Mouse (Mus musculus): ENCODE results near the gene Emc7.
"Not testable (repeated sequence)": the region's sequence is repeated elsewhere in the genome, so short reads cannot be mapped to it uniquely, and the experiment has no call there.

The Emc7 gene

DNA sequence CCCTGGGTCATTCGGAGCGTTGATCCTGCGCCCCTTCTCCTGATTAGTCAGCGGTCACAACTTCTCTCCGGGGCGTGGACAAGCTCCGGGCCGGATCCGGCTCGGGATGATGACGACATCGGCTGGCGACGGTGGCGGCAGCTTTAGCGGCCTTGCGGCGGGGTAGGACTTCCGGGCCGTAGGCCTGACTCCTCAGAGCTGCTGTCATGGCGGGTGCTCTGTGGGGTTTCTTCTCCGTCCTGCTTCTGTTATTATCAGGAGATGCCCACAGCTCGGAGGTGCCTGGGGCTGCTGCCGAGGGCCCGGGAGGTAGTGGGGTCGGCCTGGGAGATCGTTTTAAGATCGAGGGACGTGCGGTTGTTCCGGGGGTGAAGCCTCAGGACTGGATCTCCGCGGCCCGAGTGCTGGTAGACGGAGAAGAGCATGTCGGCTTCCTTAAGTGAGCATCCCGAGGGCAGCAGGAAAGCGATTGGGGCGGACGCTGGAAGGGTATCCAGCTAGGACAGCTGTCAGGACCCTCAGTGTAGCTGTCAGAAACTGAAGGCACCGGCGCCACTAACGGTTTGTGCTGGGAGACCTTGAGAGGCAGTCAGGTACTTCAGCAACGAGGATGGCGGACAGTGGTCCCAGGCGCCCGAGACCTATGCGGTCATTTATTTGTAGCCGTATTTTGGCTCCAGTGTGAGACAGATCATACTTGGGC is at the start of gene Emc7:
Gene Emc7, plus strand, starts transcription at position 136 of the 703 bp plus-strand sequence.
- peak; percentile 97 to 98 for DNase-seq

DNA sequence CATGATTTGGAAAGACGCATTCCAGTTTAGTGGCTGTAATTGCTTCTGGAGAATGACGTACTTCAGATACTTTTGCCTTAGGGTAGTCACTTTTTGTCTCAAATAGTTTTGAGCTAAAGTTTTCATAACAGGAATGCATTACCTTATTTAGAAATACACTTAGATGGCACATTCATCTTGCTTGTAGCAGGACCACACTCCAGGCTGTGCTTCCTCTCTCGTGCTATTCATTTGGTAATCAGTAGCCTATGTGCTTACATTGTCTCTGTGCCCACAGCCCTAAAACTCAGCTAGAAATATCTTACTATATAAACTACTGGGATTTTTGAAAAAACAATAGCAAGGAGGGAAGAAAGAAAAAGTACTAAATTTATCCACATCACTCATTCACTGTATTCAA is 47.8 kb upstream of the Emc7 start:
- DNase-seq = no peak

DNA sequence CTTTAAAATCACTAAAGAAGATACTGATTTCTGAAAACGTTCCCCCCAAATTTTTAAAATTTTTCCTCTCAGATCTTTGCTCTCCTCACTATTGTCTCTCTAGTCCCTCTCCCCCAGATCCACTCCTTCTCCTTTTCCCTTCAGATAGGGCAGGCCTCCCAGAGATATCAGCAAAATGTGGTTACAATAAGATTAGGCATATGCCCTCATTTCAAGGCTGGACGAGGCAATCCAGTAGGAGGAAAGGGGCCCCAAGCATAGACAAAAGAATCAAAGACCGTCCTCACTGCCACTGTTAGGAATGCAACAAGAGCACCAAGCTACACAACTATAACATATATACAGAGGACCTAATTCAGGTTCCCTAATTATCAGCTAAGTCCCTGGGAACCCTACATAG is 29.5 kb upstream of the Emc7 start:
- DNase-seq = no peak

DNA sequence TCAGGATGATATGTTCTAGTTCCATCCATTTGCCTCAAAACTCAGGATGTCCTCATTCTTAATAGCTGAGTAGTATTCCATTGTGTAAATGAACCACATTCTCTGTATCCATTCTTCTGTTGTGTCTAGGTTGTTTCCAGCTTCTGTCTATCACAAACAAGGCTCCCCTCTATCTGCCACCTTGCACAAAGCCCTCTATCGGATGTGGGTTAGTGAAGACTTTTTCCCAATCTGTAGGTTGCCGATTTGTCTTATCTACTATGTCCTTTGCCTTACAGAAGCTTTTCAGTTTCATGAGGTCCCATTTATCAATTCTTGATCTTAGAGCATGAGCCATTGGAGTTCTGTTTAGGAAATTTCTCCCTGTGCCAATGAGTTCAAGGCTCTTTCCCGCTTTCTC is 26.3 kb upstream of the Emc7 start:
- DNase-seq = not testable (repeated sequence)

DNA sequence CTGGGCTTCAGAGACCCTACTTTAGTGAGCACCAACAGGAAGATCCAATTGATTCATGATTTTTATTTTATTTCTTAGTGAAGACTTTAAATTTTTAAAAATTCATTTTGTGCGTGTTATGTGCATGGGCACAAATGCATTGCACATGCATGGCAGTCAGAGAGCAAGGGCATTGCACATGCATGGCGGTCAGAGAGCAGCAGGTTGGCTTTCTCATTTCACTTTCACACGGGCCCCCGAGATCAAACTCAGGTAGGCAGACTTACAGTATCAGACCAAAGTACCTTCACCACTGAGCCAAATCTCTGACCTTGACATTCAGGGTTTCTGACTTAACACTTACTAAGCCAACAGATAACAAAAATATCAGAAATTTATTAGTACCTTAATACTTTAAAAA is 25.1 kb upstream of the Emc7 start:
- no peak for DNase-seq

DNA sequence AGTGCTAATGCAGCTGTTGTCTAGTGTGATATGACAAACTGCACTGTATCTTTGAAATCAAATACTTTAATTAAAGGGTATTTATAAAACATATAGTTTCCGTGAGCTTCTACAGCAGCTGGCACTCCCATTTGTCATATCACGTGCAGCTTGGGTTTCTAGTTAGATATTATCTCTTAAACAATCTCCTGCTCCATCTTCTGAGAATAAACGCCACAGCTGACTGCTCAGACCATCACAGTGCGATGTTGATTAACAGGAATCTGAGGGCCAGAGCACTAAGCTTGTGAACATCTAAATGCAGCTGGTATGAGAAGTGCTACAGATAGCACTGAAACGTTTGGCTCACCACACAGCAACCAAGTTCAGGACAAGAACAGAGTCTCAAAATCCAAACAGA is 24.4 kb upstream of the Emc7 start:
- DNase-seq = no peak

DNA sequence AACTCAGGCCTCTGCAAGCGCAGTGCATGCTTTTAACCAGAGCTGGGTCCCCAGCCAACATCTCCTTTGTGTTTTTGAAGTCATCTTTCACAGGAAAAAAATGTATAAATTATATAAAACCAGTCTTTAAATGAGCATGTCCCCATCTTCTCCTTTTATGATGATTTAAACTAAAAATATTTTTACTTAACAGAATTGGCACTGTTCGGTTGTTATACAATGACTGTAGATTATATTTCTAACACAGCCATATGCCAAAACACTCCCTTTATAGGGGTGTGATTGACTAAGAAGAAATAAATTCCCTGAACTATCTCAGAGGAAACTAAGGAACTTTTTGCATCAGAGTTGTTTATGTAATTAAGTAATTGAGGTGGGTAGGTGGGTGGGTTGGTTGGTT is 22.3 kb upstream of the Emc7 start:
- DNase-seq = no peak

DNA sequence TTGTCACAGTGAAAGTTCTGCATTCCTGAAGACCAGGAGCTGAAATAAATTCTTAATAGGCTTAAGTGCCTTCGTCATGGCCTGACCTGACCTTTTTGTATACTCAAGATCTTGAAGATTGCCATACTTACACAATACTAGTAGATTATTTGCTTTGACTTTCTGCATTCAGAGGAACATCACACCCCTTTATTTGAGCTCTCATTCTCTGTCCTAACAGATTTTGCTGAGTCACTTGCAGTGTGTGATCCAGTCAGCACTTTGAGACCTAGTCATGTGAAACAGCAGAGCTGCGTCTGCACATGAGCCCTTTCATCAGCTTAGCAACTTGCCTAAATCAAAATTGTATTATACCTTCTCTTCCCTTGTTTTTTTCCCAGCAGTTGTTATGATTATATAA is 21.4 kb upstream of the Emc7 start:
- DNase-seq = peak; percentile 24 to 53

DNA sequence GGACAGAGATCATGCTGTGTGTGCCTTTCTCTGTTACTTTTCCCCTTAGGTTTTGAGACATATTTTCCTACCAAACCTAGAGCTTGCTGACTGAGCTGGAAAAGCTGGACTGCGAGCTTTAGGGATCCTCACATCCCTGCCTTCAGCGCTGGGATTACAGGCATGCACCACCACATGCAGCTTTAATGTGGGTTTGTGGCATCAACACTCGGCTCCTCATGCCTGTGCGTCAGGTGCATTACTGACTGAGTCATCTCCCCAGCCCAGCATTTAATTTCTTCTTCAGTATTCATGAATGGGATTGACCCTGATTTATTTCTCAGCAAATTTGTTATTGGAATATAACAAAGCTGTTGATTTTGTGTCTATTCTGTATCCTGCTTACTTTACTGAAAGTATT is 18.5 kb upstream of the Emc7 start:
- DNase-seq = no peak

DNA sequence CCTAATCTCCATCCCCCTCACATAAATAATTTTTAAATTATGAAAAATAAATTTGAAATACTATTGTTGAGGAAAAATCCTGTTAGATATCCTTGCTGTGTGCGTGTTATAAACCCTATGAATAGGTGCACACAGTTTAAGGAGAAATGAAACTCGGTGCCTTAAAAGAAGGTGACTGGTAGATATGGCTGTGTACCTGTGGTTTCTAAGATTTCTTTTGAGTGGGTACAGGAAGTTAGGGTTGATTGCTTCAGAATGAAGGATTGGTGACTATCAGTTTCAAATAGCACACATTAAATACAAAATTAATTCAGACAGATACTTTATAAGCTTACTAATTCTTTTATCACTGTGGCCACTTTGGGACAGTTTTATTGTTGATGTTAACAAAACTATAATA is 17.2 kb upstream of the Emc7 start:
- no peak for DNase-seq

DNA sequence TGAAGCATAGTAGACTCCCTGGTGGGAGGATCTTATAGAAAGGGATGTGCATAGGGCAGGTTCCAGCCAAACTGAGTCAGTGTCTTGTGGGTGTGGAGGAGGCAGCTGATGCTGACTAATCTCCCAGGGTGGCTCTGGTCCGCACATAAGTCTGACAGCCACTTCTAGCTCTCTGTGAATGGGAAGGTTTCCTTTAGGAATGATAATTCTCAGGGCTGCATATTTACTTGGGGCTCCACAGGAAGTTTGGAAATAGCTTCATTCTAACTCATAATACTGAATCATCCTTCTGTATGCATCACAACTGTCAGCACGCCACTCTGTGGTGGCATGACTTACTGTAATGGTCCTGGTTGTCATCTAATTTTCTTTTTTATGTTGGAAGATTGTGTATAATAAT is 11.3 kb upstream of the Emc7 start:
- no peak for DNase-seq

DNA sequence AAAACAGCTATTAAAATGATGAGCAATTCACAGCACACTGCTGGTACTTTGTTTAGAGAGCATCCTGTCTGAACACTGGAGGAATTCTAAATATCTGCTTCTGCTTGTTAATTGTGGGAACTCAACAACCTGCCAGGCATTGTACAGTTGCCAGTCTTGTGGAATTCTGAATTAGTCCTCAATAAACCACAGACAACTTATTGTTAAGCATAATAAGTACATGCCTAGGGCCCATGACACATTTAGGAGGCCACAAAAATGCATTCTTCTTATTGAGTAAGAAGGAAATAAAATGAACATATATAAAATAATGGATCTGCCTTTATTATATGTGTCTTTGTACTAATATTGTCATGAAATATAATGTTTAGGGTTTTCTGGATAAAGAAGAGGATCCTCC is 9.3 kb upstream of the Emc7 start:
- DNase-seq = no peak

DNA sequence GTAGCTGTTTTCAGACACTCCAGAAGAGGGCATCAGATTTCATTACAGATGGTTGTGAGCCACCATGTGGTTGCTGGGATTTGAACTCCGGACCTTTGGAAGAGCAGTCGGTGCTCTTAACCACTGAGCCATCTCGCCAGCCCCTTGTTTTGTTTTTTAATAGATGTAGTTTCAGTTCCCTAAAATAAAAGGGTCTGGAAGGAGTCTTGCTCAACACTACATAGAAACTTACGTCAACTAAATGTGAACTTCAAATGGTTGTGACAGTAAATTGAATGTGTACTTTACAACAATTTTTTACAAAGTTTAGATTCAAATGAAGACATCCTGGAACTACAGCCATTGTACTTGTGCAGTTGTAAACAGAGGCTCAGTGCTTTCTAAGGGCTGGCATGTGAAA is 6.8 kb upstream of the Emc7 start:
- not testable (repeated sequence) for DNase-seq

DNA sequence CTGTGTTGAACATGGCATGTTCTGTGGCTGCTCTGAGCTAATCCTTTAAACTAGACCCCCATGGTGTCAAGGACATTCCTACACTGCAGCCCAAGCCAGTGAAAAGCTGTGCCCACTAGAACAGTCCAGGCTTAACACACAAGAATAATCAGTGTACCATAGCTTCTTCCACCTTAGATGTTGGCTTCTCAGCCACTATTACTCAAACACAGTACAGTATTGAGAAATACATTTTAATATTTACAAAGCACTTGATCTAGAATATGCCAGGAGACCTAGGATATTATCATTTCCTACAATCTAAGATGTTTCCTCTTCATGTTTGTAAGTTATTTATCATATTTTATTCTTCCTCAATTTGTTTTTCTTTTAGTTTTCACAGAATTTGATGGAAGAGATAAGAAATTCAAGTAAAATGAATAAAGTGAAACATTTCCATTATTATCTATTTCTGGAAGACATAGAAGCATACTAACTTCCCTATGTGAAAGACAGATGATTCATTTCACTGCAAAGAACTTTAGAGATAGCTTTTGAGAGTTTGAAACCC is 6.2 kb upstream of the Emc7 start:
- no peak for DNase-seq

DNA sequence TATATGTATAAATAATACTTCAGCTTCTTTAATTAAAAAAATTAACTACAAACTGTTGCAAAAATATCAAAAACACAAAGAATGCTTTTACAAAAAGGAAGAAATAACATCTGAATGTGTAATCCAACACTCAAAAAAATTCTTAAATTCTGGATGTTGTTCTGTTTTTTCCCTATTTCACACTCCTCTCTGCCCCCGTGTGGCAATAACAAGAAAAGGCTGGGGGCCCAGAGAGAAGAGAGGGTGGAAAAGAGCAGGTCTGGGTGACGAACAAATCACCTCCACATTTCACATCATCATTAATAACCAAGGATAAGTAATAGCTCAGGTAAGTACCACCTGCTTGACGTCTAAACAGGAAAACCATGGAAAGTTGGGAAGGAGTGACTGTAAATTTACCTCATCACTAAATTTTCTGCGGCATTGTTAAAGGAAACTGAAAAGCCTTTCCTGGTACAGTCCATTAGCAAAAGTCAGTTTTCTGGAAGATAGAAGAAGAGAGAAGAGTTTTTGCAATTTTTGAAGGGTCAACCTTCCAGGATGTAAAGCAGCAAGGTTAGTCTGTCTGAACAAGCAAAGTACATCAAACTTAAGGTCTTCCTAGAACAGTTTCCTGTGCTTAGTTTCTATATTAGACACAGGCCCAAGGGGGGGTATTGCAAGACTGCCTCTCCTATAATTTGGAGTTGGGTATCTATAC is 5.0 kb upstream of the Emc7 start:
- peak in 1 of 2 experiments; percentile 36 for DNase-seq

DNA sequence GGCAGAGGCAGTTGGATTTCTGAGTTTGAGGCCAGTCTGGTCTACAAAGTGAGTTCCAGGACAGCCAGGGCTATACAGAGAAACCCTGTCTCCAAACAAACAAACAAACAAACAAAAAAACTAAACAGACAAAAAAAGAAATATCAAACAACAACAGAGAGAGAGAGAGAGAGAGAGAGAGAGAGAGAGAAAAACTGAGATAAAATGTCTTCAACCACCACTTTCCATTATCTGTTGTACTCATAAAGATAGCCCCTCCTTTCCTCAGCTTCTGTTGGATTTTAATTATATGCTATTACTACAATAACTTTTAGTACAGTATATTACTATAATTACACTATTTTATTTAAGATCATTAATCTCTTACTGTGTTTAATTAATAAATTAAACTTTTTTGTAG is 2.3 kb upstream of the Emc7 start:
- not testable (repeated sequence) for DNase-seq

DNA sequence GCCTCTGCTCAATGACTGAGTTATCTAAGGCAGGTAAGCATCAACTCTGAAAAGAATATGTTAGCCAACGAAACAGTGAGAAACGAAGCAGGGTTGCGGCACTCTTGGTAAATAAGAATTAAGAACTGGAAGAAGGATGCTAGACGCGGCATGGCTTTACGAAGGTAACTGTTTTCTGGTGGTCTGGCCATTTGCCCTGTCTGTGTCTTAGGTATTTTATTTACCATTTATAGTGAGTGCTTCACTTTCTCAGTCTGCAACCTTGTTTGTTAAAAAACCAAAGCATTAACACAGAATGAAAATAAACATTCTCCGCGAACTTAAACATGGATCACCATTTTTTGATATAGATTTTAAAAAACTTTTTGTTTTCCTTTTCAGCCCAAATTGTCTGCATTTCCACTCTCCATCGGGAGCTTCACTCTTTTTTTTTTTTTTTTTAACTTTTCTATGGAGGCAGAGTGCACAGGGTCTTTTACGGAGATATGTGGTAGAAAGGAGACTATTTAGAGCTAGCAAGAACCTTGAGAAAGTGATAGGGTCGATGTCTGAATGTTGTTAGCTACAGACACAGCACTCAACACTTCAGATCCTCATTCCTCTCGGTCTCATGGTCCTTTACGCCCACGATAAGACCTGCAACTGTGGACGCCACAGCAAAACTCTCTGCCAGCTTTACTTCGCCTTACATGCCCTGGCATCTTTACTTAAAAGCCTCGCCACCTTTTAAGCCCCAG is 504 bp upstream of the Emc7 start:
- DNase-seq = no peak

DNA sequence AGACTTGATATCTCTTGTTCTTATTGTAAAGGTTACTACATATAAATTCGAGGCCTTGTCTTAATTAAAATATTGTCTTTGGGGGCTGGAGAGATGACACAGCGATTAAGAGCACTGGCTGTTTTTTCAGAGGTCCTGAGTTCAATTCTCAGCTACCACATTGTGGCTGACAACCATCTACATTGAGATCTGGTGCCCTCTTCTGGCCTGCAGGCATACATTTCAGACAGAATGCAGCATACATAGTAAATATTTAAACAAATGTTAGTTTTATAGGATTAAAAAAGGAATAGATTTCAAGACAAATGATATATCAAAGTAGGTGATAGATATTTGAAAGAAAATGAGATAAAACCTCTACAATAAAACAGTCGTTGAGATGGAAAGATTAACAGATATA is 5.8 kb downstream of the Emc7 start:
- no peak for DNase-seq

DNA sequence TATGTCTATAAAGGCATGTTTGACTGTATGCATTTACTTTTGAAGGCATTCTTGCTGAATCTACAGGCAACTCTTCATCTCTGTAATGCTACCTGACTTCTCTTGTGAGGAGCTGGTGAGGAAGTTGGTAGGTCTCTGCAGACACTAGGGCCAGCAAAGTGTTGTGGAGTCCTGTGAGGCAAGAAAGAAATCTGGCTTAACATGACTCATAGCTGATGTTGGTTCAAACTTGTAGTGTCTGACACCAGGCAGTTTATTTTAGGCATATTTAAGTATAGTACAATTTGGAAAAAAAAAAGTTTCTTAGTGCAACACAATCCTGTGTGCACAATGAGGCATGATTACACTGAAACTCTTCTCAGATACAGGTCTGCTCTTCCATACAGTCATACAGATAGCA is 14.7 kb downstream of the Emc7 start:
- DNase-seq = no peak

DNA sequence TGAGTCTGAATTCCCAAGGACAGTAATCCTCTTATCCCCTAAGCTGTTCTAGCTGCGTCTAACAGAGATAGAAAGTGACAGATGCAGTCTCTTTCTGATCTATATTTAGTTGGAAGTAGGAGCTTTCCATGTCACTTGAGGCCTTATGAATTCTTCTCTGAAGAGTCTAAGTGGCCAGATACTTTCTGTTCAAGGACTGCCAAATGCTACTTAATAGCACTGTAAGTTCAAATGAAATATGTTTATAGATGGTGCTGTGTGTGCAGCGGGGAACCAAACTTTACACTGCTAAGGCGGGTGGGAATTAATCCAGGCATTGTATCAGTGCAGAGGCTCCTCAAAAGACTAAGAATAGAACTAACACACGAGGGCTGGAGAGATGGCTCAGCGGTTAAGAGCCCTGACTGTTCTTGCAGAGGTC is 16.2 kb downstream of the Emc7 start:
- no peak for DNase-seq

DNA sequence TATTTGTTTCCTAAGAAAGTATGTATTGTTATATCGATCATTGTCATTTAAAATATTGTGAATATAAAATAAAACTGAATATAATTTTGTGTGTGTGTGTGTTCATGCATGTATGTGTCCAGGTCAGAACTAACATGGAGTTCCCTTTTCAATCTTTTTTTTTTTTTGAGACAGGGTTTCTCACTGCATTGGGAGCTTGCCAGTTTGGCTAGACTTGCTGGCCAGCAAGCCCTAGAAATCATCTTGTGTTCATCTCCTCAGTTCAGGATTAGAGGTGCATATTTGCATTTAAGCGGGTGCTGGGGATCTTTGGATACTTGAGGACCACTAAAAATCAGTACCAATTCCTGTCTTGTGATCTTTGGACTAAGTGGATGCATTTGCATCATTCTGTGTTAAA is 17.3 kb downstream of the Emc7 start:
- DNase-seq = no peak

DNA sequence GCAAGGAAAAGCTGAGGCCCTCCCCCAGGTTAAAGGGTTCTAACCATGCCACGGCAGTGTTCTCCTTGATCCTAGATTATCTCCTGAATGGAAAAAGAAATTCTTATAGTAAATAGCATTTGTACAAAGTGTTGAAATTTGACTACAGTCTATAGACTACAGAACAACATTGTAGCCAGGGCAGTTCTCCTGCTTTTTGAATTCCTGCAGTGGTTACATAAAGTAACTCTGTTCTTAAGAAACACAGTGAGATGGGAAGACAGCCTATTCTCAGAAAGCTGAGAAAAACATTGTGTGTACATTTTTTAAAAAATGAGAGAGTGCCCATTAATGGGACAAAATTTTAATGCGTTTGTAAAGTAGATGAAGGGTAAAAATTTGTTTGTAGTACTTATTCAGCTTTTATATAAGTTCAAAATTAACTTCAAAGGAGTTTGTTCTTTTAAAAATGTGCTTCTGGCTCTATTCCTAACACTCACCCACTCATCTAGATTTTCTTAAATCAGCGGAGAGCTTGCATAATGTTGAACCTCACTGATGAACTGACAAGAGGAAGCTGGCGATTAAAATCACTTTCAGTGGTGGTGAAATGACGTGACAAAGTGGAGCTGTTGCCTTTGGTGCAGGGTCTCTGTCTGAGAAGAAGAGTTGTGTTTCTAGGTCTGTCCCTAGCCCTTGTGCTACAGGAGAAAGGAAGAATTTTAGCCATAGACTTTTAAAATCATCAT is 20.4 kb downstream of the Emc7 start:
- no peak for DNase-seq

DNA sequence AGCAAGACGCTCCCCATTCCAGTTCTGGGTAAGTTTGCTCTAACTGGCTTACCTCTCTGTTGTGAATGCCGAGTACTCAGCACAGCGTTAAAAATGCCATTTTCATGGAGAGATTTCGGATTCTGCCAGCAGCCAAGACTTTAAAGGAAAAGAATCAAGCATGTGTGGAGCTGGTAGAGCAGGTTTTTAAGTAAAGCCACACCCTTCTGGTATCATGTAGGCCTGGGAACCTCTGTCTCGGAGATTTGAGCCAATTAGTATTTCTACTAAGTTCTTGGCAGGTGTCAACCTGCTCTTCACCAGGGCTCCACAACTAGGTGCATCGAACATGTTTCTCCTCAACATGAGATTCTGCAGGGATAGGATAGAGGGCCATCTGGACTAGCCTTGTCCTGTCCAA is 21.8 kb downstream of the Emc7 start:
- DNase-seq = no peak
